ENCODE assay signal across 8 mouse cellular contexts in genomic region chr8:70775851-70776495, GRCm38 (mm10). TPM values are rescaled to one million over a fixed set of nuclear protein-coding genes. Genes with fewer than 3 reads are reported as not detected.
DNase-seq lines count a peak whose midpoint lies in the region; ATAC-seq and TF ChIP-seq lines count a peak whose summit lies in the region.

No protein-coding gene starts in this region.

- TF ChIP-seq POLR2A in thymus, adult 2 months (IDR thresholded peaks at IDR 0.05; ENCODE audit: control insufficient read depth, extremely low read depth, insufficient read depth, low read length, poor library complexity): no peak

- ATAC-seq in inflammation-experienced regulatory T-cells, adult 6 months: peak; percentile 1

- TF ChIP-seq CTCF in thymus, adult 2 months (IDR thresholded peaks at IDR 0.05; ENCODE audit: borderline replicate concordance, control insufficient read depth, extremely low read depth, insufficient read depth, low read length, poor library complexity): no peak

- H3K36me3 ChIP-seq in thymus, adult 2 months (ENCODE audit: control insufficient read depth, insufficient read depth, low read length): peaks cover 19% of the 10 kb centered on the region

- WGBS in thymus, adult 2 months: 2% methylated on average over 34 of the region's 34 CpGs

- H3K27ac ChIP-seq in thymus, adult 2 months (ENCODE audit: control insufficient read depth, insufficient read depth, low read length): no peak overlapping the region

- H3K4me3 ChIP-seq in thymus, adult 2 months (ENCODE audit: control insufficient read depth, insufficient read depth, low read length): peak overlapping the region; percentile 59

- peaks cover 15% of the 10 kb centered on the region for H3K4me1 ChIP-seq in thymus, adult 2 months (replicated peaks; ENCODE audit: control insufficient read depth, insufficient read depth, low read length)

- H3K27me3 ChIP-seq in thymus, adult 2 months (ENCODE audit: control insufficient read depth, insufficient read depth, low read length): no peaks in the 10 kb centered on the region

- DNase-seq in cerebellum, postnatal 25 days: peak; percentile 54 to 60
- DNase-seq in cerebellum, adult 11-12 months: no peak
- DNase-seq in thymus, adult 2 months: no peak
- DNase-seq in thymus, postnatal 0 days (ENCODE audit: low spot score): no peak
- peak; percentile 39 for DNase-seq in neural tube, embryonic 10.5 days (ENCODE audit: extremely low spot score, low spot score)
- DNase-seq in spleen, postnatal 14 days (ENCODE audit: low spot score in 2 of 2): no peak
- DNase-seq in kidney, adult 18-20 months: no peak

RNA-seq across cellular contexts. Expression of gene Pik3r2, which starts 0.5 kb away (rescaled TPM):
- 124 and 136 TPM in 2 replicates for polyA plus RNA-seq in thymus, adult 2 months (2012; rRNA removed)
- 35.1 and 38.6 TPM in 2 replicates for polyA plus RNA-seq in thymus, postnatal 0 days (2015; fragmentation: Nextera tagmentation; extraction: Ambion mirVana)
- polyA plus RNA-seq in inflammation-experienced regulatory T-cells, adult 6 months (2017; shearing (Covaris generic)): 1 to 10 TPM; 2.6 to 5.4 (median 5.4) TPM

RNA-seq across cellular contexts. Expression of gene Mpv17l2, which starts 15.2 kb away (rescaled TPM):
- polyA plus RNA-seq in thymus, adult 2 months (2012; rRNA removed): 72.9 and 103 TPM in 2 replicates
- polyA plus RNA-seq in thymus, postnatal 0 days (2015; fragmentation: Nextera tagmentation; extraction: Ambion mirVana): 54.3 and 54.4 TPM in 2 replicates
- 10 to 100 TPM; 35.5 to 46.1 (median 42.5) TPM for polyA plus RNA-seq in inflammation-experienced regulatory T-cells, adult 6 months (2017; shearing (Covaris generic))

RNA-seq across cellular contexts. Expression of gene Rab3a, which starts 21.5 kb away (rescaled TPM):
- polyA plus RNA-seq in thymus, adult 2 months (2012; rRNA removed): 17.8 and 20.8 TPM in 2 replicates
- polyA plus RNA-seq in thymus, postnatal 0 days (2015; fragmentation: Nextera tagmentation; extraction: Ambion mirVana): 7.0 and 8.0 TPM in 2 replicates
- polyA plus RNA-seq in inflammation-experienced regulatory T-cells, adult 6 months (2017; shearing (Covaris generic)): 1 to 10 TPM; 4.6 to 8.6 (median 7.9) TPM

RNA-seq across cellular contexts. Expression of gene Mast3, which starts 28.9 kb away (rescaled TPM):
- 615 and 696 TPM in 2 replicates for polyA plus RNA-seq in thymus, adult 2 months (2012; rRNA removed)
- polyA plus RNA-seq in thymus, postnatal 0 days (2015; fragmentation: Nextera tagmentation; extraction: Ambion mirVana): 37.2 and 37.3 TPM in 2 replicates
- 10 to 100 TPM; 14.8 to 20.5 (median 18.4) TPM for polyA plus RNA-seq in inflammation-experienced regulatory T-cells, adult 6 months (2017; shearing (Covaris generic))

RNA-seq across cellular contexts. Expression of gene Il12rb1, which starts 32.3 kb away (rescaled TPM):
- polyA plus RNA-seq in thymus, adult 2 months (2012; rRNA removed): 48.6 and 53.4 TPM in 2 replicates
- polyA plus RNA-seq in thymus, postnatal 0 days (2015; fragmentation: Nextera tagmentation; extraction: Ambion mirVana): 16.2 TPM in 2 replicates
- 10 to 100 TPM; 13.8 to 38.5 (median 18.3) TPM for polyA plus RNA-seq in inflammation-experienced regulatory T-cells, adult 6 months (2017; shearing (Covaris generic))

Comparison
In these comparisons a context has a peak if more than half of its experiments do, and no peak if none do; other contexts are left out.
1. DNase-seq: peak in cerebellum, postnatal 25 days (2 of 2) and neural tube, embryonic 10.5 days (single experiment); none in cerebellum, adult 11-12 months (single experiment), thymus, adult 2 months (single experiment), thymus, postnatal 0 days (single experiment), spleen, postnatal 14 days (0 of 2) and kidney, adult 18-20 months (single experiment).